Mouse (Mus musculus) embryo, embryonic 11.5 days (tissue): Measurements from ENCODE around the gene Slc35e2.
"Not testable (repeated sequence)": the region's sequence is repeated elsewhere in the genome, so short reads cannot be mapped to it uniquely, and the experiment has no call there.

ENCODE experiments used
- DNase-seq: peaks from one replicate; pipeline ENCODE4 v3.0.0-alpha.2; 2012; ENCODE audit warnings: low read depth, low spot score

Slc35e2 gene

DNA sequence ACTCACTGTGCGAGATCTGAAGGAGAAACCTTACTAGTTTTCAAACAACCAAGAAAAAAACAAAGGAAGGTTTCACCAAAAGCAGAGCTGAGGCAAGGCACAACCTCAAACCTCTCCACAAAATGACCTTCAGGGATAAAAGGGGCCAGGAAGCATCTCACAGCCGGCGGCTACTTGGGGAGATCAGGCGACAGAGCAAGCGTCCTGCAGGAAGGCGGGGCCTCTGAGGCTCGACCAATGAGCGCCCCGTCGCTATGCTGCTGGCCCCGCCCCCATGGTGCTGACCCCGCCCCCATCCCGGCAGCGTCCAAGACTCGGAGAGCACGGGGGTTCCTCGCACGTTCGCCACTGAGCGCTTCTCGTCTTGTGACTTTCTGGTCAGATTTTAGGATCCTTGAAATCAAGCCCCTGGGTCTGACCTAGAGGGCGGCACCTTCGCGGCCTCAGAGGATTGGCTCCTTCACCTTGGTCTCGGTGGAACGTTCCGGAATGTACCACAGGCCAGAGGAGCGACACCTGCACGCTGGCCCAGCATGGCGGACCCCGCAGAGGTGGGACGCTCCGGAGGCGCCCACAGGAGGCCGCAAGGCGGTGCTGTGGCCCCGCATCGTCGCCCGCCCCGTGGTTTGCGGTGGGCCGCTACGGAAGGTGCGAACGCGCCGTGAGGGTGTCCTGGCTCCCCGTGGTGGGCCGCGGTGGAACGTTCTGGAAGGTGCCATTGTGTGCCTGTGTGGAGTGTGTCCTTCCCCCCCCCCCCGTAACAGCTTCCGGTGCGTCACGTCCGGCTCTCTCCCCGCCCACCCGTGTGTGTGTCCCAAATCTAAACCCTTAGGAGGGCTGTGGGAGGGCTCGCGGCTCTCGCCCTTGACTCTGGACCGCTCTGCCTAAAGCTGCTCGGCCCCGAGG lies at the start of gene Slc35e2:
TSS of gene Slc35e2 (plus strand) at position 326 of the 906 bp plus-strand sequence.
- peak; percentile 87 for DNase-seq

DNA sequence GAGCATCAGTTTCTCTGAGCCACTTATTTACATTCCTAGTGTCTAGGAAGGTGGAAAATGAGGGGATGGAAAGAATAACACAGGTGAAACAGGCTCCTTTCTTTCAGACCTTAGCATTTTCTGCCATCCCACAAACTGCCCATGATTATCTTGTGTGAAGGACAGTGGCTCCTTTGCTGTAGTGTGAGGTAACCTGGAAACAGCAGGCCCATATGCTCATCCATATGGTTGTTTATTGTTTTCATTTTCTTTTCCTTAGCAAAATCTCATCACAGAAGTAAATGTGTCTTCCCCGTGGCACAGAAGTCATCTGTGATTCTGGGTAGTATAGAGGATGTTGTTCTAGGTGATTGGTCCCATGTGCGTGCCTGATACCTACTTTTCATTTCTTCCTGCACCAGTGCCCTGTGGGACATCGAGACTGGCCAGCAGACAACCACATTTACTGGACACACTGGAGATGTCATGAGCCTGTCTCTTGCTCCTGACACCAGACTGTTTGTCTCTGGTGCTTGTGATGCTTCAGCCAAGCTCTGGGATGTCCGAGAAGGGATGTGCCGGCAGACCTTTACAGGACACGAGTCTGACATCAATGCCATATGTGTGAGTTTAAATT lies 48.2 kb upstream of the Slc35e2 start:
- no peak for DNase-seq

DNA sequence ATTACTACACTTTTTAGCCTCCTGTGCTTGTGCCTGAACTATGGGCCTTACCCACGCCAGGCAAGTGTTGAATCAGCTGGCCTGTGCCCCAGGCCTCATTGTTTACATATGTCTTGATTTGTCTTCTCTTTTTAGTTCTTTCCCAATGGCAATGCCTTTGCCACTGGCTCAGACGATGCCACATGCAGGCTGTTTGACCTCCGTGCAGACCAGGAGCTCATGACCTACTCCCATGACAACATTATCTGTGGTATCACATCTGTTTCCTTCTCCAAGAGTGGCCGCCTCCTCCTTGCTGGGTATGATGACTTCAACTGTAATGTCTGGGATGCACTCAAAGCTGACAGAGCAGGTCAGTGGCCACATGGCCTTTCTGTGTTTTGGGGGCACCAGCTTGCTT lies 46.3 kb upstream of the Slc35e2 start:
- DNase-seq: no peak

DNA sequence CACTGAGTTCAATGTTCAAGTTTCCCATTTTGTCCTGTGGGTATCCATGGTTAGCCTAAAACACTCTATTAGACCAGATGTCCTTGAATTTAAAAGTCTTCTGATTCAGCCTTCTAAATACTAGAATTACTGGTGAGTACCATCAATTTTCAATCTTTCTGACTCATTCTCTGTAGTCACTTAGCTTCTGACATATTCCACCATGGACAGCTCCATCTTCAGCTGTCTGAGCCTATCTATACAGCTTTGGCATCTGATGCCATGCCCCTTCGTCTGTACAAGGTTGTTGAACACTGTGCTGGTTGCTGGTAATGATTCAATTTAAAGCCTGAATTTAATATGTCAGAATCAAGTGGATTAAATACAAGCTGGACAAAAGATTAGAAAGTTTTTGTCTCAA lies 45.8 kb upstream of the Slc35e2 start:
- no peak for DNase-seq

DNA sequence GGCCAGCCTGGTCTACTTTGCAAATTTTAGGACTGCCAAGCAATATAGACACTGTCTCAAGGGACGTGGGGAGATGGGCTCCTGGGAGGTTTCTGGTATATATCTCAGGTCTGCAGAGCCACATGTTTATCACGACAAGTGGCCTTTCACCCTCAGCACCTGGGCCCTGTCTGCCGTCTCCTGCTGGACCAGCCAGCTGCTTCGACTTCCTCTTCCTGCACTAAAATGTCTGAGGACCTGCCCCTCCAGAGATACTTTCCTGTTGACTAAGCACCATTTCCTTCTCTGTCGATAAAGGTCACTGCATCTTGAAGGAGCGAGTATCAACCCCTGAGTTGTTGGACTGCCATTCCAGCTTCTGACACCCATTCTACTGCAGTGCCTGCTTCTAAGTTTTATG lies 41.8 kb upstream of the Slc35e2 start:
- DNase-seq: no peak

DNA sequence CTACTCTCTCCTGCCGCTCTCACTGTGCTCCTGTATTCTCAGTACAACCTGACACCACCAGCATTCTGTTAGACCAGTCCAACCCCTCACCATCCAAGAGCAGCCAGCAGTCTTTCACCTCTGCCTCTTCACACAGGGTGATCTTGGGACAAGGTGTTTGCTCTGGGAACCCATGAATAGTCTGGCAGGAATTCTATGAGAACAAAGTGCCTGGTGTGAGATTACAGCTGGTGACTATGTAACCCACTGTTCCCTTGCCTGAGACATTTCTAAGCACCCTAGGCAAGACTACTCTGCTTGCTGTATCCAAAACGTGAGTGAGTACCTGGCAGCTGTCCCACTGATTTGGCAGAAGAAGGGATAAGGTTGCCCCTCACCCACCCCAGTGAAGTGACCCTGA lies 40.3 kb upstream of the Slc35e2 start:
- no peak for DNase-seq

DNA sequence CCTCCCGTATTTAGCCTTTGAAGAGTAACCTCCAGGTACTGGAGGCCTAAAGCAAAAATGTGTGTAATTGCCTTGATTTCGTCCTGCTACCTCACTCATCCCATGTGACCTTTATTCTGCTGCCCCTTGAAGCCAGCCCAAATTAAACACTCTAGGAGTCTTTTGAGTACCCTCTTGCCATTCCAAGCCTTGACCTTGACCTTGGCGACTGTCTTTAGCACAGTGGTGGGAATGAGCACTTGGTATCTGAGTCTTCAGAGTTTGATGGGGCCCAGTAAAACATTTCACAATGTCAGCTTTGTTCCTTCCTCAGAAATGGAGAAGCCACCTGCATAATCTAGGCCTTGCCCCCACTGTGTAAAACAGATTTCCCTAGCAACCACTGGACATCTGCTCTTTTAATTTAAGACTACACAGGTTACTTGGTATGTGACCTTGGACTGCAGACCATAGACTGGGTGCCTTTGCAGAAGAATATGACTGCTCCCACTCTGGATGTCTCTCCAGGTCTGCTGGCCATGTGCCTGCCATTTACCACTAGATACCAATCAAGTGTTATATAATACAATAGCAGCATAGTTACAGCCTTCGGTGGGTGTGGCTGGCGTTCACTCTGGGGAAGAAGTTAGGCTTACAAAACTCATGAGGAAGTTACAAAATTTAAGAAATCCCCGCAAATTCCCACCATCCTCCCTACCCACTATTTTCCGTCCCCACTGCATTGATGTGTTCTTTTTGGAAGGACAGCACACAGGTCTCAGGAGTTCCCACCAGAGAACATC lies 39.4 kb upstream of the Slc35e2 start, which contains the start of gene Nadk:
TSS of gene Nadk (plus strand) at position 718 of the 782 bp plus-strand sequence.
- DNase-seq: no peak

DNA sequence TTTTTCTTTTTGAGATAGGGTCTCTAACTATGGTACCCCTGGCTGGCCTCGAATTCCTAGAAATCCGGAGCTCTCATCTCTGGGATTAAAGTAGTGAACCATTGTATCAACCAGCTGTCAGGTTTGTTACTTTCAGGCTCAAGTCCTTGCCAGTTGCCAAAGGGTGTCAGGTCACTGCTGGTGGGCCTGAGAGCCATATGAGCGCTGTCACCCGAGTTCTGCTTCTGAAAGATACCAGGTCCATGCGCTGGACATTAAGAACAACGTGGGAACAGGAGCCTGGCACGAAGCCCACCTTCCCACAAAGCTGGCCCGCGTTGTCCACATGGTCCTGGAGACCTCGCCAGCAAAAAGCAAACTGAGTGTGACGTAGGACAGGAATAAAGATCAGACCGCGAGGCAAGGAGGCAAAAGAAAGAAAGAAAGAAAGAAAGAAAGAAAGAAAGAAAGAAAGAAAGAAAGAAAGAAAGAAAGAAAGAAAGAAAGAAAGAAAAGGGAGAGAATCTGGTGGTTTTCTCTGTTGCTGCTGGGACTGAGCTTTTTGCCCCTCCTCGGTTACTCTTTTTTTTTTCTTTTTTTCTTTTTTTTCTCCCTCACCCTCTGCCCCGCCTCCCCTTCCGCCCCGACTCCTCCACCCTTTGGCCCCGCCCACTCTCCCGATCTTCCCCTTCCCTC lies 38.4 kb upstream of the Slc35e2 start:
- no peak for DNase-seq

DNA sequence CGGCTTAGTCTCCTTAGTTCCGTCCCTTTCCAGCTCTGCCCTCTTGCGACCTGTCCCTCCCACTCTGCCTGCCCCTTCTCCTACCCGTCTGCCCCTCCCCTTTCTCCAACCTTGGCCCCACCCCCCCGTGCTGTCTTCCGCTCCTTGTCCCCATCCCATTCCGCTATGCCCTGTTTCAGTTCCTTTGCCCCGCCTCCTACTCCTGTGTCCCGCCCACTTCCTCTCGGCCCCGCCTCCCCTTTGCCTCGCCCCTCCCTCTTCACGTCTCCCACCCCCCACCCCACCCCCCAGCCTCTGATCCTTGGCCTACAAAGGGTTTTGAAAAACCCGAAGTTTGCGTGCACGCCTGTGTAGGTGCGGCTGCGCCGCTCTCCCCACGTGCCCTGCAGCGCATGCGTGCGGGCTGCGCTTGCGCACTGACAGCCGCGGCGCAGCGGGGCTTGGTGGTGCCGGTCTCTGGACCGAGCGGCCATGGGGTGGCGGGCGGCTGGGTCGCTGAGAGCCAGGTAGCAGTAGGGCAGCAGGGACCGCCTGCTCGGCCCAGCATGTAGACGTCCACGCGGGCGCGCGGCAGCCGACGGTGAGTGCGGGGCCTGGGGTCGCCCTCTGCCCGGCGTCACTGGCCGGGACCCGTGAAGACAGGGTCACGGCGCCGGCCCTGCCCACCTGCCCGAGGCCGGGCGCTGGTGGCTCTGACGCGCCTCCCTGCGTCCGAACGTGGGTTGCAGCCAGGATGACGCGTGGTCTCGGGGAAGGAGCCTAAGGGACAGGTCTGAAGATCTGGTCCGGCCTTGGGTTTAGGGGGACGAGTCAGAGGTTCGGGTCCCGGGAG lies 37.6 kb upstream of the Slc35e2 start:
- peak; percentile 96 for DNase-seq

DNA sequence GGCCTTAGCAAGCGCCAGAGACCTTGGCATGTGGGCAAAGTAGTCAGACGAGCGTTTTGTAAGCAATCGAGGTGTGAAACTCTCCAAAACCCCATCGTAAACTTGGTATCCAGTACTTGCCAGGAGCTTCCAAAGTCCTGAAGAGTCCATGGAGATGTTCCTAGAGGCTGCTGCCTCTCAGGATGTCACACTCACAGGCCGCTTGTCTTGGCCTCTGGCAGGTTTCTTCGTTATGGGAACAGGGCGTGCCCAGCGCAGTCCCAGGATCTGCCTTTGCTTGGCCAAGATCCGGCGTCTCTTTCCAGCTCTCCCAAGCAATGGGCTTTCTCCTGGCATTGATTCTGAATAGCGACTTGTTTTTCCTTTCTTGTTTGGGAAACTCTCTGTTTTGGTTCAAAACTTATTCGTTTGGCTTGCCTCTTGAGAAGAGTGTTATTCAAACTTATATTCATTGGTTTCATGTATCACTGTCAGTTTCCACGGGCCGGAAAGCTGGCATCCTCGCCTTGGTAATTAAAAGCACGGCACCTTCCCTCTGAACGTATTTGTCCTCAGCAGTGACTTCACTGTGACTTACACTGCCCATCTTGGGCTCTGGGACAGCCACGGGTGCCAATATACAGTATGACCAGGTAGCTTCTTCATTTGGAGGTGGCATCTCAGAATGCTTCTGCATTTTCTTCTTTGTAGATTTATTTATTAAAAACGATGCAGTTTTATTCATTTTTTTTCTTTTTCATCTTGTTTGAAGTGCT lies 36.7 kb upstream of the Slc35e2 start:
- DNase-seq: no peak

DNA sequence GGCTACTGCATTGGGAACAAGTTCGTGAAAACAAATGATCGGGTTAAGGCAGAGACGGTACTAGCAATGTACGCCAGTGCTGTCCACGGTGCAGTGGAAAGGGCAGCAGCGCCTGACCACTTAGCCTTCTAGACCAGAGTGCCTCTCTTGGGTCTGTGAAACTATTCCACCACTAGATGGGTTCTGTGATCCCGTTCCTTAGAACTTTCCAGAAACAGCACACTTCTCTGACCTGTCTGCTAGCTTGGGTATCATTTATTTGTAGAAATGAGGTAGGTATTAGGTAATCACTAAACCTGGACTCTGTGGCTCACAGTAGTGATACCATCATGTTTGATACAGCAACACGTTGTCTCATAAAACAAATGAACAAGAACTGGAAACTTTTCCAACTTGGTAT lies 34.7 kb upstream of the Slc35e2 start:
- no peak for DNase-seq

DNA sequence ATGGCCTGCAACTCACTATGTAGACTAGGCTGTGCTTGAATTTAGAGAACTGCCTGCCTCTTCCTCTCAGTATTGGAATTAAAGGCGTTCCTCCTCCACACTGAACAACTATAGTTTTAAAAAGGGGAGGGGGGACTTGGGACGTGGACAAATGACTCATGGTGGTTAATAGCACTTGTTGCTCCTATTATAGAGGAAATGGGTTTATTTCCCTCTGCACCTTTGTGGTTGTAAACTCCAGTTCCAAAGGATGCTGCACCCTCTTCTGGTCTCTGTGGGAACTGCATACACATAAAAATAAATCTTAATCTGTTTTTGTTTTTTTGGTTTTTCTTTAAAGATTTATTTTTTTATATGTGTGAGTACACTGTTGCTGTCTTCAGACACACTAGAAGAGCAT lies 33.0 kb upstream of the Slc35e2 start:
- DNase-seq: no peak

DNA sequence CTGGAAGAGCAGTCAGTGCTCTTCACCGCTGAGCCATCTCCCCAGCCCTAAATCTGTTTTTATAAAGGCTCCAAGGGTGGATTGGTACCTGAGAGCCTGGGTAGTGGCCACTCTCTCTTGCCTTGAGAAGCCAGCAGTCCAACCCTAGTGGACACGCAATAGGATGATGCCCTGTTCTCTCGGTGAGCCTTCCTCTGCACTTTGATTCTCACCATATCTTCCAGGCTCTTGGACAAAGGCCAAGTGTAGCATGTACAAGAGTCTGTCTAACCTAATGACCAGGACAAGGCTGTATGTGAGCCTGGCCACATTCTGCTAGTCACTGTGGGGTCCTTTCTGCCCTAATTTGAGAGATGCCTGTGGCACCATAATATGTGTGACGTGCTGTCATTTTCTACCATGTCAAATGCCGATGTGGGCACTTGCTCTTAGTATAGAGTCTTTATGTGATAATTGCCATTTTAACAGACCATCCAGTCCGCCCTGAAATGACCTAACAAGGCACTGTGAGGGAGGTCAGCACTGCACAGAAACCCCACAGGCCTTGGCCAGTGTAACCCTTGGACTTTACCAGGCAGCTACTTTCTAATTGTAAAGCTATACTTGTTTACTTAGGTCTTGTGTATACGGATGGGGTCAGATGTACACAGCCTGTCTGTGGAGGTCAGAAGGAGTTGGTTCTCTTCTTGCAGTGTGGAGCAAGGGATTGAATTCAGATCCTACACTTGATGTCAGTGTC lies 32.4 kb upstream of the Slc35e2 start:
- no peak for DNase-seq

DNA sequence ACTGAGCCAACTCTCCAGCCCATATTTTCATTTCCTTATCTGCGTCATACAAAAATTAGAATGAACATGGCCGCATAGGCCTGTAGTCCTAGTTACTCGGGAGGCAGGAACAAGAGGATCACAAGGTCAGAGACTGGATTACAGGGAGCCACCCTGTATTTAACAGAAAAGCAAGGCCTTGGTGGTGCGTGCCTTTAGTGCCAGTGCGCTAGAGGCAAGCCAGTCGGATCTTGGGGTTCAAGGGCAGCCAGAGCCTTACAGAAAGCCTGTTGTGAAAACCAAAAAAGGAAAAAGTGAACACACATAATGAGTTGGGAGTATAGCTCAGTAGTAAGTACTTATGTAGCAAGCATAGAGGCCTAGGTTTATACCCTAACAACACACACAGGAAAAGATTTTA lies 31.4 kb upstream of the Slc35e2 start:
- no peak for DNase-seq

DNA sequence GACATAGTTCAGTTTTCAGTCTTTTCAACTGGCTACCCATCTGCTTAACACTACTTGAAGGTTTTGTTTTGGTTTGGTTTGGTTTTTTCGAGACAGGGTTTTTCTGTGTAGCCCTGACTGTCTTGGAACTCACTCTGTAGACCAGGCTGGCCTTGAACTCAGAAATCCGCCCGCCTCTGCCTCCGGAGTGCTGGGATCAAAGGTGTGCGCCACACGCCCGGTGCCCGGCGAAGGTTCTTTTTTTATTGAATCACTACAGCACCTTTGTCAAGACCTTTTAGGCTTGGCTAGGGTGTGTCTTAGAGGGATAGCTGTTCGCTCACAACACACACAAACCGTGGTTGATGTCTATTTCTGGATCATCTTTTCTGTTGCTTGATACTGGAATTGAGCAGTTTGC lies 30.9 kb upstream of the Slc35e2 start:
- not testable (repeated sequence) for DNase-seq

DNA sequence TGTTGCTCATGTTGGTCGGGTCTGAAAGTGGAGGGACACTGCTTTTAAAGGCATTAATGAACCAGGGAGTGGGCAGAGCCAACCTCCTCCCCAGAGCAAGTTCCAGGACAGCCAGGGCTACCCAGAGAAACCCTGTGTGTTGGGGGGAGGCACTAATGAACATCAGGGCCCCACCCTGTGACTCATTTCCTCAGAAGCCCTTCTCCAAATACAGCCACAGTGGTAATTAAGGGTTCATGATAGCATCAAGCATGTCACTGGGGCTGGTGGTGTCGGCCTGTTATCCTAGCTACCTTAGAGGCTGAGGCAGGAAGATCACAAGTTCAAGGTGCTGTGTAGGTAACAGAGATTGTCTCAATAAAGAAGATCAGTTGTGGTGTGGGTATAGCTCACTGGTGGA lies 29.8 kb upstream of the Slc35e2 start:
- DNase-seq: no peak

DNA sequence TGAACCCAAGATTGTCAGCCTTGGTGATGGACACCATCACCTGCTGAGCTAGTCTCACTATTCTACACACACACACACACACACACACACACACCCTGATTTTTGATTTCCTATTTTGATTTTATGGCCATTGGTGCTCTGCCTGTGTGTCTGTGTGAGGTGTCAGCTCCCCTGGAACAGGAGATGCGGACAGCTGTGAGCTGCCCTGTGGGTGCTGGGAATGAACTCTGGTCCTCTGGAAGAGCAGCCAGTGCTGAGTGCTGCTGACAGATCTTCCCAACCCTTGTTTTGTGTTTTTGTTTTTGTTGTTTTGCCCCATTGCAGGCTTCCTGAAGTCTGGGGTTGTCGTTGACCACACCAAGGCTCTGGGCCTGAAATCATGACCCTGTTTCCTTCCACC lies 28.1 kb upstream of the Slc35e2 start:
- no peak for DNase-seq

DNA sequence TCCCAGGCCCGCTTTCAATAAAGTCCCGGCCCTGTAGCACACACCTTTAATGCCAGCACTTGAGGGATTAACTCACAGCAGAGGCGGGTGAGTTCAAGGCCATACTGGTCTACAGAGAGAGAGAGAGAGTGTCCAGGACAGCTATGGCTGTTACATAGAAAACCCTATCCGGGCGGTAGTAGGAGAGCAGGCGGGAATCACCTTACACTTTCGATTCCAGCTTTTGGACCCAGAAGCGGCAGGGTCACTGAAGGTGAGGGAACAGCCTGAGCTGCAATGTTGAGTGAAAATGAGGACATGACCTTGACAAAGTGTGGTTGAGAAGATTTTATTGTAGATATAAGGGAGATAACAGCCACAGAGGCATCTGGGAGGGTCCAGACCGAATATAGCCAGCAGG lies 27.3 kb upstream of the Slc35e2 start:
- no peak for DNase-seq

DNA sequence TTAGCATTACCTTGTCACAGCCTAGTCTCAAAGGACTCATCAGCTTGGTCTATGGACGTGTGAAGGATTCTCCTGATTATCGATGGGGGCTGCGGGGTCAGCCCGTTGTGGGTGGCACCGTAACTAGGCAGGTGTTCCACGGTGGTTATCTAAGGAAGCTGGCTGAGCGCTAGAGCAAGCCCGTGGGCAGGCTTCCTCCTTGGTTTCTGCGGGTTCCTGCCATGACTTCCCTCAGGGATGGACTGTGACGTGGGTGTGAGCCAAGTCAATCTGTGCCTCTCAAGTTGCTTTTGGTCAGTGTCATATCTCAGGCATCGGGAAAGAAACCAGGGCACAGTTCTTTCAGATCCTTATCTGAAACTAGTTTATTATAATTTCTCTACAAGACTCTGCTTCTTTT lies 26.3 kb upstream of the Slc35e2 start:
- no peak for DNase-seq
